Mouse (Mus musculus): ENCODE results near the gene Ano9. TPM values are rescaled to one million over a fixed set of nuclear protein-coding genes. Genes with fewer than 3 reads are reported as not detected.

Gene Ano9
- total and polyA plus RNA-seq, 2 experiments from 2014 or later, result 0.05 to 0.43 TPM

DNA sequence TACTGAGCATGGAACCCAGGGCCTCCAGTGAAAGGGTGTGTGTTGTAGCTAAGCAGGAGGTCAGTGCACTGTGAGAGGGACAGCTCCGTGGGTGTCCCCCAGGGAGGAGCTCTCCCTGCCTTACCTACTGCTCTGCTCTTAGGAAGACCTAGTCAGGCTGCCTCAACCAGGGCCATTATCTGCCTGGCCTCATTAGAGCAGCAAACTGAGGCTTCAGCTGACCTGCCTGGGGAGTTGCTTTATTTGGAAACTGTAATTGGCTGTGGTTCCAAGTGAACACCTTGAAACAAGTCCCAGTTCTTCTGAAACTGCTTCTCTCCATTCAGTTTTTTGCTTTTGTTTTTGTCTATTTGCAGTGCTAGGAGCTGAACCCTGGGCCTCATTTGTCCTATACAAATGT, 27.8 kb upstream of the Ano9 start:
- 60% methylated on average over 1 of the region's 1 CpGs for WGBS
- TF ChIP-seq CTCF (IDR thresholded peaks at IDR 0.05; ENCODE audit: low read depth), result no peak
- Histone ChIP-seq H3K4me2 (ENCODE audit: low read depth) (no peak overlapping the region), H3K27me3 (ENCODE audit: insufficient read depth, low read length) (no peaks in the 10 kb centered on the region), H3K9ac (no peak overlapping the region), H3K36me3 (ENCODE audit: insufficient read depth) (peaks cover 16% of the 10 kb centered on the region), H3K27ac (ENCODE audit: low read depth, low read length) (no peak overlapping the region), H3K4me1 (ENCODE audit: insufficient read depth) (no peaks in the 10 kb centered on the region), H3K9me3 (ENCODE audit: low read length) (no peaks in the 10 kb centered on the region), H3K4me3 (ENCODE audit: low read depth, low read length) (no peak overlapping the region)
- DNase-seq (no peak), ATAC-seq (no peak)

DNA sequence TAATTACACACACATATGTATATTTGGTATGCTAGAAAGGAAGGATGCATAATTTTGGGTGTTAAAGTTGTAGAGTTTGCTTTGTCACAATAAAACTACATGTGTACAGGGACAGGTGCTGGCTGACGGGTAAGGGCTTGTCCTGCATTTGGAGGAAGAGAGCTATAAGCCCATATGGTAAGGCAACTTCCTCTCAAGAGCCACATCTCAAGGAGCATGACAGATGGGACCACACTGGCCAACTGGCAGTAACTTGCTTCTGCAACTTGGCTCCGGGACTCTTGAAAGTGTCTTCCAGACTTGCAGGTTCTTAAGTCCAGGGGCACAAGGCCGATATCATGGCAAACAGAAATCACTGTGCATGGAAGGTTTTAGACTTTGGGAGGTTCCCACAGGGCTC, 27.0 kb upstream of the Ano9 start:
- peaks cover 16% of the 10 kb centered on the region for H3K36me3 ChIP-seq (ENCODE audit: insufficient read depth)
- 73% methylated on average over 3 of the region's 3 CpGs for WGBS
- no peak overlapping the region for H3K4me2 ChIP-seq (ENCODE audit: low read depth)
- H3K27ac ChIP-seq (ENCODE audit: low read depth, low read length), result no peak overlapping the region
- no peak overlapping the region for H3K4me3 ChIP-seq (ENCODE audit: low read depth, low read length)
- H3K4me1 ChIP-seq (ENCODE audit: insufficient read depth), result no peaks in the 10 kb centered on the region
- DNase-seq (peak; percentile 27), ATAC-seq (peak; percentile 62; the same call in 1 of the 2 replicates)
- no peak for TF ChIP-seq CTCF (IDR thresholded peaks at IDR 0.05; ENCODE audit: low read depth)
- H3K27me3 ChIP-seq (ENCODE audit: insufficient read depth, low read length), result no peaks in the 10 kb centered on the region
- no peaks in the 10 kb centered on the region for H3K9me3 ChIP-seq (ENCODE audit: low read length)
- no peak overlapping the region for H3K9ac ChIP-seq

DNA sequence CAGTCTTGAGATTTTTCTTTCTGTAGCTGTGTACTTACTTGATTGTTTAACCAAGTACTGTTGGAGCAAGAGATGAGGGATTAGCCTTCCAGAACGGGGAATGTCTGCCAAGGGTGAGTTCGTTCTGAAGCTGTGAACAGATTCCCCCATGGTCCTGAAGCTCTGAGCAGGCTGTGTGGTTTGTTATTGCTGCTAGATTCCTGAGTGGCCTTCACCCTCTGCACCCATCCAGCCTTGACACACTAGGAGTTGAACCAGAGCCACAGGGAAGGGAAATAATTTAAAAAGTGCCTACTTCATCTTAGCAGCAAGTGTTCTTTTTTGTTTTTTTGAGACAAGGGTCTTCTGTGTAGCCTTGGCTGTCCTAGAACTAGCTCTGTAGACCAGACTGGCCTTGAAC, 26.3 kb upstream of the Ano9 start:
- ATAC-seq (no peak), DNase-seq (no peak)
- H3K27me3 ChIP-seq (ENCODE audit: insufficient read depth, low read length), result no peaks in the 10 kb centered on the region
- H3K27ac ChIP-seq (ENCODE audit: low read depth, low read length), result no peak overlapping the region
- H3K4me2 ChIP-seq (ENCODE audit: low read depth), result no peak overlapping the region
- no peaks in the 10 kb centered on the region for H3K4me1 ChIP-seq (ENCODE audit: insufficient read depth)
- WGBS, result 73% methylated on average over 2 of the region's 2 CpGs
- no peak overlapping the region for H3K4me3 ChIP-seq (ENCODE audit: low read depth, low read length)
- peaks cover 16% of the 10 kb centered on the region for H3K36me3 ChIP-seq (ENCODE audit: insufficient read depth)
- TF ChIP-seq CTCF (IDR thresholded peaks at IDR 0.05; ENCODE audit: low read depth), result no peak
- no peak overlapping the region for H3K9ac ChIP-seq
- H3K9me3 ChIP-seq (ENCODE audit: low read length), result no peaks in the 10 kb centered on the region

DNA sequence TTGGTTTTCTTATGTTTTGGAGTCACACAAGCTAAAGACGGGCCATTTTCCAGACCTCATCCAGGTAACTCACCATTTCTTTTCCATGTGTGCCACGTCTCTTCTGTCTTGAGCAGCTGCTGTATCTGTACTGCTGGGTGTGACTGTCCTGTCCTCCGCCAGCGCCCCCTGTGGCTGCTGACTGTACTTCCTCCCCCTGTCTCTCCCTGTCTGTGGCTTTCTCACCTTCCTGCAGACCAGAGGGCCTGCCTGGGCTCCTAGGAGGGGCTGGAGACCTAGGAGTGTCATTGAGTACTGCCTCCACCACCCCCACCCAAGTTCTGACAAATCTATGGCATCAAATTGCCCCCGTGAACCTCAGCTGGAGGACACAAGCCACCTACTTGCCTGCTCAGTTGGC, 25.5 kb upstream of the Ano9 start:
- no peak for DNase-seq
- WGBS, result 52% methylated on average over 5 of the region's 5 CpGs
- no peak overlapping the region for H3K9ac ChIP-seq
- no peaks in the 10 kb centered on the region for H3K9me3 ChIP-seq (ENCODE audit: low read length)
- no peak for ATAC-seq
- no peaks in the 10 kb centered on the region for H3K4me1 ChIP-seq (ENCODE audit: insufficient read depth)
- H3K27ac ChIP-seq (ENCODE audit: low read depth, low read length), result no peak overlapping the region
- no peak overlapping the region for H3K4me3 ChIP-seq (ENCODE audit: low read depth, low read length)
- no peaks in the 10 kb centered on the region for H3K27me3 ChIP-seq (ENCODE audit: insufficient read depth, low read length)
- H3K4me2 ChIP-seq (ENCODE audit: low read depth), result no peak overlapping the region
- peak; percentile 49 for TF ChIP-seq CTCF (IDR thresholded peaks at IDR 0.05; ENCODE audit: low read depth)
- peaks cover 22% of the 10 kb centered on the region for H3K36me3 ChIP-seq (ENCODE audit: insufficient read depth)

DNA sequence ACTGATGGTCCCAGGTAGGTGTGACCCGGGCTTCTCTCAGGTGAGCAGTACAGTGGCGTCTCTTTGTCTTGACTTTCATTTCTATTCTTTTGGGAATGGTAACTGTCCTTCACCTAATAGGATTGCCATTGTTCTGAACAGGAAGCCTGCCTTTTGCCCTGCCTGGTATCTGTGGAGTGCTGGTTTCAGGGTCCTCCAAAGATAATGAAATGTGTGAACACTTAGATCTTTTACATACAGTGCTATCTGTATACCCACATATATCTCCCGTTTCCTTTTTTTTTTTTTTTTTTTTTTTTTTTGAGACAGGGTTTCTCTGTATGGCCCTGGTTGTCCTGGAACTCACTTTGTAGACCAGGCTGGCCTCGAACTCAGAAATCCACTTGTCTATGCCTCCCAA, 23.7 kb upstream of the Ano9 start:
- H3K4me2 ChIP-seq (ENCODE audit: low read depth), result no peak overlapping the region
- no peaks in the 10 kb centered on the region for H3K9me3 ChIP-seq (ENCODE audit: low read length)
- no peak for TF ChIP-seq CTCF (IDR thresholded peaks at IDR 0.05; ENCODE audit: low read depth)
- no peak overlapping the region for H3K27ac ChIP-seq (ENCODE audit: low read depth, low read length)
- WGBS, result 94% methylated on average over 4 of the region's 4 CpGs
- H3K36me3 ChIP-seq (ENCODE audit: insufficient read depth), result peaks cover 26% of the 10 kb centered on the region
- H3K4me1 ChIP-seq (ENCODE audit: insufficient read depth), result no peaks in the 10 kb centered on the region
- H3K9ac ChIP-seq, result no peak overlapping the region
- no peak overlapping the region for H3K4me3 ChIP-seq (ENCODE audit: low read depth, low read length)
- no peak for DNase-seq
- H3K27me3 ChIP-seq (ENCODE audit: insufficient read depth, low read length), result no peaks in the 10 kb centered on the region
- ATAC-seq, result no peak

DNA sequence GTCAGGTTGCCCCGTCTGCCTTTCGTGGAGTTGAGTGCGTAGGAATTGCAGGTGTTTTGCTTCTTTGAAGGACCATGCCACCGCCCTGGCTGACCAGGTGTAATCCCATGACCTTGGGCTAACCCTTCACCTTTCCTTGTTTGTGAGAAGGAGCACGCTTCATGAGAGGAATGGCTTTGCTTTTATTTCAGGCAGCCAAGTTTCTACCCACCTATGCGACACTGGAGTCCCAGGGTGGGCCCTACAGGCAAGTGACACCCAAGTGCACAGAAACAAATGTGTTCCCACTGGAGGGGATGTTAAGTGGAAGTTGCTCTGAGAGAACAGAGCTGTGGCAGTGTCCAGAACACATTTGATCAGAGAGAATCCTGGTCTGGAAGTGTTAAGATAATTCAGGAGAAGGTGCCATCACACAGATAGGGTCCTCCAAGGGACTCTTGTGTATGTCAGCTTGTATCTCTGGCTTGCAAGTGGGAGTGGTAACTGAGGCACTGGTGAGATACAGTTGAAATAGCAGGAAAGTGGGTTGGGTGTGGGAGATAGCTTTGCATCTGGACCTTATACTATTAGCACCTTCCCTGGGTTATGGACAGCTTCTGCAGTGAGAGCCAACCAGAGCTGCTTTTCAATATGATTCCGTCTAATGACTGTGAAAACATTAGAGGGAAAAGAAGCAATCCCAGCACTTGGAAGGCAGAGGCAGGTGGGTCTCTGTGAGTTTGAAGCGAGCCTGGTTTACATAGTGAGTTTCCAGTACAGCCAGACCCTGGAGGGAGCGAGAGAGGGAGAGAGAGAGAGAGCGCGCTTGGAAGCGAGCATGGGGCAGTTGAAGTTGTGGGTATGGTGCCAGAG, 14.5 kb upstream of the Ano9 start:
- TF ChIP-seq CTCF (IDR thresholded peaks at IDR 0.05; ENCODE audit: low read depth), result no peak
- no peak overlapping the region for H3K27ac ChIP-seq (ENCODE audit: low read depth, low read length)
- no peak for ATAC-seq
- H3K9ac ChIP-seq, result peak overlapping the region; percentile 92
- H3K36me3 ChIP-seq (ENCODE audit: insufficient read depth), result peaks cover 22% of the 10 kb centered on the region
- peak overlapping the region; percentile 76 for H3K4me2 ChIP-seq (ENCODE audit: low read depth)
- no peaks in the 10 kb centered on the region for H3K9me3 ChIP-seq (ENCODE audit: low read length)
- H3K27me3 ChIP-seq (ENCODE audit: insufficient read depth, low read length), result no peaks in the 10 kb centered on the region
- peaks cover 8% of the 10 kb centered on the region for H3K4me1 ChIP-seq (ENCODE audit: insufficient read depth)
- no peak for DNase-seq
- 62% methylated on average over 12 of the region's 12 CpGs for WGBS
- H3K4me3 ChIP-seq (ENCODE audit: low read depth, low read length), result peak overlapping the region; percentile 79

DNA sequence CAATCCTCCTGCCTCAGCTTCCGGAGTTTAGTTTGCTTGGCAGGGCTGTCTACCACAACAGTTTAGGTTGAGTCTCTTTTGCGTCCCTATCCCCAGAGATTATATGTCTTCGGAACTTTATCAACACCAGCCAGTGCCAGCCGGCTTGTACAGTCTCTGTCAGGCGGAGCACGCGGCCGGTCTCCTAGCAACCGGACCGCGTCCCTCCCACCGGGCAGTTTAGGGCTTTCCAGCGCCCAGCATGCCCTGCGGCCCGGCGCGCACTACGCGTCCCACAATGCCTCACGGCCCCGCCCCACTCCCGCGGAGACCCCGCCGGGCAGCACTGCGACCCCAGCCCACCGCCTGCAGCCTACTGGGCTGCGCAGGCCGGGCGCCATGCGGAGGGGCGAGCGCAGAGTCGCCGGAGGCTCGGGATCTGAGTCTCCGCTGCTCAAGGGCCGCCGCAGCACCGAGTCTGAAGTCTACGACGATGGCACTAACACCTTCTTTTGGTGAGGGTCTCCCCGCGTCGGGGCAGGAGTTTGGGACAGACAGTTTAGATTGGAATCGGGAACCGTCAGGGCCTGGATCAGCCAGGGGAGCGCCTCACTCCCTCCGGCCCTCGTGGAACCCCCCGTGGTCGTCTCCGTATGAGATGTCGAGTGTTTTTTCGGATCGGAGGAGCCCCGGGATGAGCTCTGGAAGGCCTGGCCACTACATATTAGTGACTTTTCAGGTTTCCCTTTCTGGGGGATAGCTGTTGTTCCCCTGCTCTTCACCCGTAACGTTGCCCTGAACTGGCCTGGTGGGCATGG, 13.6 kb upstream of the Ano9 start:
- WGBS, result 1% methylated on average over 59 of the region's 59 CpGs
- Histone ChIP-seq H3K4me1 (ENCODE audit: insufficient read depth) (peaks cover 8% of the 10 kb centered on the region), H3K36me3 (ENCODE audit: insufficient read depth) (peaks cover 13% of the 10 kb centered on the region), H3K9ac (peak overlapping the region; percentile 92), H3K27ac (ENCODE audit: low read depth, low read length) (no peak overlapping the region), H3K4me3 (ENCODE audit: low read depth, low read length) (peak overlapping the region; percentile 79), H3K9me3 (ENCODE audit: low read length) (no peaks in the 10 kb centered on the region), H3K4me2 (ENCODE audit: low read depth) (peak overlapping the region; percentile 76), H3K27me3 (ENCODE audit: insufficient read depth, low read length) (no peaks in the 10 kb centered on the region)
- ATAC-seq (peak; percentile 100), DNase-seq (peak; percentile 94)
- TF ChIP-seq CTCF (IDR thresholded peaks at IDR 0.05; ENCODE audit: low read depth), result no peak
